12 mouse cellular contexts compared by ENCODE assay signal in the genomic region with DNA sequence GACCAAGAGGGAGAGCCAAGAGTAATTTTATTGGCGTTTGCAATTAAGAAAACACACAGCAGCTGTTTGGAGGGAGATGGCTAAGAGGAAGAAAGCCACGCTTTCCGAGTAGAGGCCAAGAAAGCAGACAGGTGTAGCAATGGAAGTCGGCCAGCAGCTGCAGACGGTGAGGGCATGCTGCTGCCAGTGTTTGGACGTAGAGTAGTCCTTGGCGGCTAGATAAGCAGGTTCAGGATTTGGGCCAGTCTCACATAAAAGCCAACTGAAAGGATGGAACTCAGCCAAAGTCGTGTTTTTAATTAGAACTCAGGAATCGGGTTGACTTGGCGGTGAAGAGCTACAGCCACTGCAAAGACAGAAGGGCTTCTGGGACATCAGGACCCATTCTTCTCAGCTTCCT. TPM values are rescaled to one million over a fixed set of nuclear protein-coding genes. Genes with fewer than 3 reads are reported as not detected.
DNase-seq lines count a peak whose midpoint lies in the region; ATAC-seq and TF ChIP-seq lines count a peak whose summit lies in the region.
"Had no signal": no experiment of that assay in that cellular context is flagged by ENCODE, and none has a peak within 500 bp of the region (broad histone marks: within the 10 kb centered on the region; RNA-seq: fewer than 3 reads in every experiment).

No protein-coding gene starts in this region.

- no peaks in the 10 kb centered on the region for H3K27me3 ChIP-seq in hindbrain, postnatal 0 days (ENCODE audit: insufficient read depth, low read length)
- peaks cover 13% of the 10 kb centered on the region for H3K27me3 ChIP-seq in hindbrain, embryonic 10.5 days (ENCODE audit: insufficient read depth, poor library complexity, severe bottlenecking)
- H3K27me3 ChIP-seq in thymus, adult 2 months (ENCODE audit: control insufficient read depth, insufficient read depth, low read length), result no peaks in the 10 kb centered on the region
- H3K27me3 ChIP-seq: heart, embryonic 15.5 days; liver, embryonic 15.5 days had no signal

- WGBS in hindbrain, postnatal 0 days, result 31% methylated on average over 10 of the region's 10 CpGs
- 87% methylated on average over 10 of the region's 10 CpGs for WGBS in hindbrain, embryonic 10.5 days
- 57% methylated on average over 10 of the region's 10 CpGs for WGBS in thymus, adult 2 months

- peak; percentile 74 for DNase-seq in hindbrain, postnatal 0 days (ENCODE audit: low spot score)
- DNase-seq in hindbrain, embryonic 10.5 days (ENCODE audit: low spot score), result no peak
- peak; percentile 24 for DNase-seq in thymus, postnatal 14 days
- no peak for DNase-seq in thymus, adult 2 months
- DNase-seq in cerebellum, adult 9-11 months, result peak; percentile 18
- peak; percentile 29 for DNase-seq in ovary, postnatal 14 days (ENCODE audit: low spot score)
- DNase-seq in right cerebral cortex, postnatal 4 days, result no peak

- TF ChIP-seq POLR2A in thymus, adult 2 months (IDR thresholded peaks at IDR 0.05; ENCODE audit: control insufficient read depth, extremely low read depth, insufficient read depth, low read length, poor library complexity), result no peak

- H3K9me3 ChIP-seq in hindbrain, postnatal 0 days (ENCODE audit: low read length), result no peaks in the 10 kb centered on the region
- H3K9me3 ChIP-seq in hindbrain, embryonic 10.5 days, result no peaks in the 10 kb centered on the region
- H3K9me3 ChIP-seq: heart, embryonic 15.5 days; liver, embryonic 15.5 days had no signal

- ATAC-seq in hindbrain, postnatal 0 days, result no peak
- ATAC-seq: activated CD4-positive, CD25-positive, alpha-beta regulatory T cell, adult 4 months; inflammation-experienced regulatory T-cells, adult 6 months had no signal

- H3K36me3 ChIP-seq in hindbrain, postnatal 0 days (ENCODE audit: insufficient read depth, low read length), result no peaks in the 10 kb centered on the region
- H3K36me3 ChIP-seq in hindbrain, embryonic 10.5 days, result no peaks in the 10 kb centered on the region
- no peaks in the 10 kb centered on the region for H3K36me3 ChIP-seq in thymus, adult 2 months (ENCODE audit: control insufficient read depth, insufficient read depth, low read length)
- H3K36me3 ChIP-seq: heart, embryonic 15.5 days; liver, embryonic 15.5 days had no signal

- H3K9ac ChIP-seq in hindbrain, postnatal 0 days (replicated peaks; ENCODE audit: low read length), result no peak overlapping the region
- H3K9ac ChIP-seq: heart, embryonic 15.5 days; liver, embryonic 15.5 days had no signal

- no peak overlapping the region for H3K4me2 ChIP-seq in hindbrain, postnatal 0 days (ENCODE audit: low read depth, low read length)
- H3K4me2 ChIP-seq: heart, embryonic 15.5 days; liver, embryonic 15.5 days had no signal

- no peak overlapping the region for H3K4me3 ChIP-seq in hindbrain, postnatal 0 days (ENCODE audit: low read length)
- no peak overlapping the region for H3K4me3 ChIP-seq in hindbrain, embryonic 10.5 days
- H3K4me3 ChIP-seq in thymus, adult 2 months (ENCODE audit: control insufficient read depth, insufficient read depth, low read length), result no peak overlapping the region
- H3K4me3 ChIP-seq: heart, embryonic 15.5 days; left cerebral cortex, adult 2 months; liver, embryonic 15.5 days had no signal

- H3K27ac ChIP-seq in hindbrain, postnatal 0 days, result no peak overlapping the region
- no peak overlapping the region for H3K27ac ChIP-seq in hindbrain, embryonic 10.5 days
- no peak overlapping the region for H3K27ac ChIP-seq in thymus, adult 2 months (ENCODE audit: control insufficient read depth, insufficient read depth, low read length)
- H3K27ac ChIP-seq: heart, embryonic 15.5 days; left cerebral cortex, adult 2 months; liver, embryonic 15.5 days had no signal

- no peaks in the 10 kb centered on the region for H3K4me1 ChIP-seq in hindbrain, postnatal 0 days (ENCODE audit: insufficient read depth, low read length)
- no peaks in the 10 kb centered on the region for H3K4me1 ChIP-seq in hindbrain, embryonic 10.5 days (replicated peaks)
- H3K4me1 ChIP-seq in thymus, adult 2 months (replicated peaks; ENCODE audit: control insufficient read depth, insufficient read depth, low read length), result peaks cover 8% of the 10 kb centered on the region

- TF ChIP-seq CTCF in hindbrain, postnatal 0 days (IDR thresholded peaks at IDR 0.05; ENCODE audit: low read depth), result no peak
- no peak for TF ChIP-seq CTCF in thymus, adult 2 months (IDR thresholded peaks at IDR 0.05; ENCODE audit: borderline replicate concordance, control insufficient read depth, extremely low read depth, insufficient read depth, low read length, poor library complexity)

RNA-seq across cellular contexts. Expression of gene Gas2l3, which starts 6.6 kb away (rescaled TPM):
- 11.7 and 17.8 TPM in 2 replicates for total RNA-seq in hindbrain, postnatal 0 days (2014; rRNA removed)
- 5.5 and 6.6 TPM in 2 replicates for polyA plus RNA-seq in hindbrain, postnatal 0 days (2015; fragmentation: Nextera tagmentation; extraction: Ambion mirVana)
- polyA plus RNA-seq in hindbrain, embryonic 10.5 days (2016; fragmentation: Nextera tagmentation; extraction: Ambion mirVana), result 9.7 and 15.7 TPM in 2 replicates
- 2.6 and 4.8 TPM in 2 replicates for polyA plus RNA-seq in thymus, adult 2 months (2012; rRNA removed)

Comparison
In these comparisons a context has a peak if more than half of its experiments do, and no peak if none do; other contexts are left out.
1. DNase-seq: peak in hindbrain, postnatal 0 days (single experiment), thymus, postnatal 14 days (single experiment), cerebellum, adult 9-11 months (single experiment) and ovary, postnatal 14 days (single experiment); none in hindbrain, embryonic 10.5 days (single experiment), thymus, adult 2 months (single experiment) and right cerebral cortex, postnatal 4 days (single experiment).